Mouse (Mus musculus): ENCODE data around the gene Ube2q2. TPM values are rescaled to one million over a fixed set of nuclear protein-coding genes. Genes with fewer than 3 reads are reported as not detected.

Ube2q2 gene
- total and polyA plus RNA-seq, 2 experiments, result 6.5 to 18.2 TPM

DNA sequence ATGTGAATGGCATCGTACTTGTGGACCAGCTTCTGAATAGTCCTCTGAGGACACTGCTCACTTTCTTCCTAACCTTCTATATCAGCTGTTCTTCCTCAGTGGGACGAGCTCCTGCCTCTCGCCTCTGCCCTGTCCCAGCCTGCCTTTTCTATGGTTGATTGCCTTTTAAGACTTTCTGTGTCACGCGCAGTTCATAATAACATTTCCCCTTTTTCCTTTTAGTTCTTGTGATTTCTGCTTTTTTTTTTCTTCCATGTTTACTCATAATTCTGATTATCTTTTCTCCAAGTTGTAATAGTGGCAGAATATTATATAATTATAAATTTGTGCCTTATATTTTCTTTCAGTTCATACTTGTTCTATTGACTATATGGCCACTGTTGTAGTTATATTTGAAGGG is 4.3 kb downstream of the Ube2q2 start:
- H3K27ac ChIP-seq (replicated peaks; ENCODE audit: insufficient read depth, low read depth, low read length), result no peak overlapping the region
- no peak for DNase-seq (ENCODE audit: extremely low read depth, low read depth, low spot score)
- no peak overlapping the region for H3K9ac ChIP-seq (ENCODE audit: low read depth, low read length)
- TF ChIP-seq CTCF (IDR thresholded peaks at IDR 0.05; ENCODE audit: low read depth, low read length), result no peak
- no peak for TF ChIP-seq POLR2A (IDR thresholded peaks at IDR 0.05; ENCODE audit: extremely low read depth, insufficient read depth, low read length)
- H3K36me3 ChIP-seq (ENCODE audit: control insufficient read depth, insufficient read depth, low read length), result 0 out of 2 replicates have a peak, but pooled peaks cover 2% of the 10 kb centered on the region
- peaks cover 24% of the 10 kb centered on the region for H3K79me2 ChIP-seq (ENCODE audit: control insufficient read depth, insufficient read depth, low read length)
- H3K4me3 ChIP-seq (ENCODE audit: insufficient read depth, low read depth, low read length), result no peak overlapping the region
- H3K4me1 ChIP-seq (ENCODE audit: control insufficient read depth, insufficient read depth, low read length), result peaks cover 2% of the 10 kb centered on the region; the same call in 1 of the 2 replicates
- H3K27me3 ChIP-seq (ENCODE audit: control insufficient read depth, insufficient read depth, low read length), result no peaks in the 10 kb centered on the region
- 90% methylated on average over 5 of the region's 5 CpGs for WGBS

DNA sequence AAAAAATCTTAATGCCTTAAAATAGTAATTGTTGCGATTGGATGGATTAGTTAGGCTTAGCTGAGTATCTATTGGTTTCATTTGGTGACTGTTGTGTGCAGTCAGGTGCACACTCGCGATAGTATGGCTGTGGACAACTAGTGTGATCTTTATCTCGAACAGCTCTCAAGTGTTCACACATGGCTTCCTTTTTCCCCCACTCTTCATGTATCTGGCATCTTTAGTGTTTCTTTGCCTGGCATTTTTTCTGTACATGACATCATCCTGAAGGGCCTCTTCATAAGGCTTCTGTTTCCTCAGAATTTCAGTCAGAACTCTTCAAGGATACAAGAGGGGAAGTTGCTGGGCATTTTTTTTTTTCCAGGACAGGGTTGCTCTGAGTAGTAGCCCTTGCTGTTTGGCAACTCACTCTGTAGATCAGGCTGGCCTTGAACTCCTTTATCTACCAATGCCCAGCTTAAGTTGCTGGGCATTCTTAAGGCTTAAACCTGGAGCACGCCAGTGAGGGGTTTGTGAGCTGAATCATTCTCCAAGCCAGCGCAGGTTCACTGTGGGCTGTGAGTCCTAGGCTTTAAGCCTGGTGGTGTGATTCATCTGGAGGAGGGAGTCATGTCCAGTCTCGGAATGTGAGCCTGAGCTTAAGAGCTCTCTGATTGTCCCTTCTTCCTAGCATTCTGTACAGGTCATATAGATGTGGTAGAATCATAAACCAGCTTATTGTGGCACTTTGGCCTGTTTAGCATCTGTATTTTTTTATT is 22.2 kb downstream of the Ube2q2 start:
- H3K36me3 ChIP-seq (ENCODE audit: control insufficient read depth, insufficient read depth, low read length), result peaks cover 28% of the 10 kb centered on the region
- no peaks in the 10 kb centered on the region for H3K4me1 ChIP-seq (ENCODE audit: control insufficient read depth, insufficient read depth, low read length)
- no peak overlapping the region for H3K4me3 ChIP-seq (ENCODE audit: insufficient read depth, low read depth, low read length)
- H3K79me2 ChIP-seq (ENCODE audit: control insufficient read depth, insufficient read depth, low read length), result no peaks in the 10 kb centered on the region; the same call in 1 of the 2 replicates
- WGBS, result 92% methylated on average over 7 of the region's 7 CpGs
- DNase-seq (ENCODE audit: extremely low read depth, low read depth, low spot score), result no peak
- H3K9ac ChIP-seq (ENCODE audit: low read depth, low read length), result no peak overlapping the region
- no peaks in the 10 kb centered on the region for H3K27me3 ChIP-seq (ENCODE audit: control insufficient read depth, insufficient read depth, low read length)
- no peak for TF ChIP-seq POLR2A (IDR thresholded peaks at IDR 0.05; ENCODE audit: extremely low read depth, insufficient read depth, low read length)
- TF ChIP-seq CTCF (IDR thresholded peaks at IDR 0.05; ENCODE audit: low read depth, low read length), result no peak
- H3K27ac ChIP-seq (replicated peaks; ENCODE audit: insufficient read depth, low read depth, low read length), result no peak overlapping the region

DNA sequence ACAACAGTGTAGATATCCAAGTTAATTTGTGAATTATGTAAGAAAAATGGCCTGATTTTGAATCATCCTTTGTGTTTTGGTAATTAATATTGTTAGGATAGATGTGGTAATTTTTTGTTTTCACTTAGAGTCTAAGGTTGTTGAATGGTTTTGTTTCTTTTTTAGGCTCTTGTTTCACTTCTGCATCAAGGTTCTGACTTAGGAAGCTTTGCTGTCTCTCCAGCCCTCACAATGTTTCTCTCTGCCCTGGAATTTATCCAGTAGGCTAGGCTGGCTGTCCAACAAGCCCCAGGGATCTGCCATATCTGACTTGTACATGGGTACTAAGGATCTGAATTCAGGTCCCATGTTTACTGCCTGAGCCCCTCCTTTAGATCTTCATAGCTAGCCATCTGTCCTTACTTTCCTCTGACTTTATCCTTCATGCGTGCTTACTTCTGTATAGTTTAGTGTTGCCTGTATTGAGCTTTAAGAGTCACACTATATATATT is 23.6 kb downstream of the Ube2q2 start:
- 89% methylated on average over 1 of the region's 1 CpGs for WGBS
- peaks cover 27% of the 10 kb centered on the region for H3K36me3 ChIP-seq (ENCODE audit: control insufficient read depth, insufficient read depth, low read length)
- no peak for TF ChIP-seq CTCF (IDR thresholded peaks at IDR 0.05; ENCODE audit: low read depth, low read length)
- no peak for TF ChIP-seq POLR2A (IDR thresholded peaks at IDR 0.05; ENCODE audit: extremely low read depth, insufficient read depth, low read length)
- no peaks in the 10 kb centered on the region for H3K27me3 ChIP-seq (ENCODE audit: control insufficient read depth, insufficient read depth, low read length)
- no peaks in the 10 kb centered on the region for H3K4me1 ChIP-seq (ENCODE audit: control insufficient read depth, insufficient read depth, low read length)
- H3K4me3 ChIP-seq (ENCODE audit: insufficient read depth, low read depth, low read length), result no peak overlapping the region
- no peaks in the 10 kb centered on the region for H3K79me2 ChIP-seq (ENCODE audit: control insufficient read depth, insufficient read depth, low read length)
- H3K27ac ChIP-seq (replicated peaks; ENCODE audit: insufficient read depth, low read depth, low read length), result no peak overlapping the region
- H3K9ac ChIP-seq (ENCODE audit: low read depth, low read length), result no peak overlapping the region
- no peak for DNase-seq (ENCODE audit: extremely low read depth, low read depth, low spot score)

DNA sequence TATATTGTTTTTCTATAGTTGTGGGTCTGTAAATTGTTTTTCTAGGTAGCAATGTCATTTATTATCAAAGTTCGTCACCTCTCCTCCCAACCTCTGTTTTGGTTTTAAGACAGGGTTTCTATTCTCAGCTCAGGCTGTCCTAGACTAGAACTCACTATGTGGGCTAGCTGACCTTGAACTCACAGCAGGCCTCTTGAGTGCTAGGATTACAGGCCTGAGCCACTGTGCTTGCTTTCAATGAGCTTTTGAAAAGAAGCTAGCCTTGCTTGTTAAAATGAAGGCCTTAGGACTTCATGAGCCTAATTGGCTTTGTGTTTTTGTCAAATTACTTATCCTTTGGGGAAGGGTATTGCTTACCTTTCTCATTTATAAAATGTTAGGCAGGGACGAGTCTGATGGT is 25.6 kb downstream of the Ube2q2 start:
- Histone ChIP-seq H3K4me1 (ENCODE audit: control insufficient read depth, insufficient read depth, low read length) (no peaks in the 10 kb centered on the region), H3K4me3 (ENCODE audit: insufficient read depth, low read depth, low read length) (no peak overlapping the region), H3K27ac (replicated peaks; ENCODE audit: insufficient read depth, low read depth, low read length) (no peak overlapping the region), H3K9ac (ENCODE audit: low read depth, low read length) (no peak overlapping the region), H3K36me3 (ENCODE audit: control insufficient read depth, insufficient read depth, low read length) (peaks cover 21% of the 10 kb centered on the region), H3K79me2 (ENCODE audit: control insufficient read depth, insufficient read depth, low read length) (no peaks in the 10 kb centered on the region), H3K27me3 (ENCODE audit: control insufficient read depth, insufficient read depth, low read length) (no peaks in the 10 kb centered on the region)
- TF ChIP-seq POLR2A (IDR thresholded peaks at IDR 0.05; ENCODE audit: extremely low read depth, insufficient read depth, low read length) (no peak), CTCF (IDR thresholded peaks at IDR 0.05; ENCODE audit: low read depth, low read length) (no peak)
- WGBS, result 94% methylated on average over 2 of the region's 2 CpGs
- no peak for DNase-seq (ENCODE audit: extremely low read depth, low read depth, low spot score)

DNA sequence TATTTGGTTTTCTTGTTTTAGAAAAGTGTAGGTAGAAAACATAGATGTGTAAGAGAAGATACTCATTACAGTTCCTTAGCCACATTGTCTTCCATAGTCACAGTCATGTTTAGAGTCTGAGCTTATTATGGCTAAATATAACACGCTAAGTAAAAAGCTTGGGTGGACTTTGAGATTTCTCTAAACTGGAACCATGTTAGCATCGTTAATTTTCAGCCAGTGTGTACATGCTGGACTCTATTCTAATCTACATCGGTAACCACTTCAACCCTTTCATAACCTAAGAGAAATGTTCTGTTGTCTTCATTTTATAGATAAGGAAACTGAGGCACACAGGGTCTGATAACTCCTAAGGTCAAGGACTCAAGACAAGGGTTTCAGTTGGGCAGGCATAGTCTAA is 47.2 kb downstream of the Ube2q2 start:
- peak overlapping the region; percentile 32; the same call in 1 of the 2 replicates for H3K27ac ChIP-seq (replicated peaks; ENCODE audit: insufficient read depth, low read depth, low read length)

DNA sequence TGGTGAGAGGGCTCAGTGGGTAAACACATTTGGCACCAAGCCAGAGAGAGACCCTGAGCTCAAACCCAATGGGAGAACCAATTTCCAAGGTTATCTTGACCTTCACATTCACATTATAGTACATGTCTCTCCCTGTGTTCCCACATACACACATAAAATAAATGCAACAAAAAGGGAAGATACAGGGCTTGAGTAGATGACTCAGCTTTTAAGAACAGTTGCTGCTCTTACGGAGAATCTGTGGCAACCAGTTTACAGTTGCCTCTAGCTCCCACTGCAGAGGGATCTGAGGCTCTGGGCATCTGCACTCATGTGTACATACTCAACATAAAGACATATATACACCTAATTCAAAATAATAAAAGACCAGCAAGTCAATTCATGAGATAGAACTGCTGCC is 49.6 kb downstream of the Ube2q2 start:
- Histone ChIP-seq H3K9ac (ENCODE audit: low read depth, low read length) (no peak overlapping the region), H3K4me3 (ENCODE audit: insufficient read depth, low read depth, low read length) (no peak overlapping the region), H3K4me1 (ENCODE audit: control insufficient read depth, insufficient read depth, low read length) (peaks cover 12% of the 10 kb centered on the region; the same call in 1 of the 2 replicates), H3K27ac (replicated peaks; ENCODE audit: insufficient read depth, low read depth, low read length) (no peak overlapping the region), H3K79me2 (ENCODE audit: control insufficient read depth, insufficient read depth, low read length) (no peaks in the 10 kb centered on the region), H3K36me3 (ENCODE audit: control insufficient read depth, insufficient read depth, low read length) (peaks cover 12% of the 10 kb centered on the region; the same call in 1 of the 2 replicates), H3K27me3 (ENCODE audit: control insufficient read depth, insufficient read depth, low read length) (no peaks in the 10 kb centered on the region)
- no peak for DNase-seq (ENCODE audit: extremely low read depth, low read depth, low spot score)
- TF ChIP-seq CTCF (IDR thresholded peaks at IDR 0.05; ENCODE audit: low read depth, low read length) (no peak), POLR2A (IDR thresholded peaks at IDR 0.05; ENCODE audit: extremely low read depth, insufficient read depth, low read length) (no peak)
- WGBS, result 97% methylated on average over 1 of the region's 1 CpGs

More for the DNA sequence above, 47.2 kb downstream of the Ube2q2 start:
- WGBS, result 24% methylated on average over 3 of the region's 3 CpGs
- H3K27me3 ChIP-seq (ENCODE audit: control insufficient read depth, insufficient read depth, low read length), result no peaks in the 10 kb centered on the region
- TF ChIP-seq POLR2A (IDR thresholded peaks at IDR 0.05; ENCODE audit: extremely low read depth, insufficient read depth, low read length), result no peak
- peaks cover 12% of the 10 kb centered on the region; the same call in 1 of the 2 replicates for H3K4me1 ChIP-seq (ENCODE audit: control insufficient read depth, insufficient read depth, low read length)
- no peaks in the 10 kb centered on the region for H3K79me2 ChIP-seq (ENCODE audit: control insufficient read depth, insufficient read depth, low read length)
- no peak overlapping the region for H3K9ac ChIP-seq (ENCODE audit: low read depth, low read length)
- DNase-seq (ENCODE audit: extremely low read depth, low read depth, low spot score), result peak; percentile 80
- peaks cover 22% of the 10 kb centered on the region for H3K36me3 ChIP-seq (ENCODE audit: control insufficient read depth, insufficient read depth, low read length)
- H3K4me3 ChIP-seq (ENCODE audit: insufficient read depth, low read depth, low read length), result no peak overlapping the region

All from liver, adult 2 months (tissue).